Comparison of ENCODE assay signal across 12 mouse cellular contexts in genomic region chr2:168931686-168932085, GRCm38 (mm10).
"Had no signal": no experiment of that assay in that cellular context is flagged by ENCODE, and none has a peak within 500 bp of the region (broad histone marks: within the 10 kb centered on the region; RNA-seq: fewer than 3 reads in every experiment).

No protein-coding gene starts in this region.

- DNase-seq: kidney, adult 18-20 months; kidney, adult 9 months; kidney, postnatal 14 days; kidney, postnatal 4 days; liver; lung, adult 18-20 months; lung, postnatal 10 days; lung, postnatal 36 days; retina, postnatal 1 day; right cerebral cortex, postnatal 4 days; thymus, adult 18-20 months; thymus, postnatal 4 days had no signal
